Mouse (Mus musculus) embryonic facial prominence, embryonic 12.5 days (tissue): ENCODE results near the gene 4931406P16Rik. TPM values are rescaled to one million over a fixed set of nuclear protein-coding genes. Genes with fewer than 3 reads are reported as not detected.

Experiments used
- ATAC-seq: fragments of 200-750 bp; cut with Nextera tagmentation; 2 replicates; pipeline ENCODE4 v1.8.0; 2017; ENCODE audit not compliant: insufficient number of reproducible peaks, insufficient read depth, low FRiP score, low TSS enrichment
- H3K27ac ChIP-seq: fragments of 300-500 bp; sonication (generic); 2 replicates; pipeline ENCODE4 v1.5.1; 2016; ENCODE audit warnings: mild to moderate bottlenecking
- H3K27me3 ChIP-seq: fragments of 300-500 bp; sonication (generic); 2 replicates; pipeline ENCODE4 v1.6.1; 2016; ENCODE audit warnings: mild to moderate bottlenecking, moderate library complexity
- H3K36me3 ChIP-seq: fragments of 300-500 bp; sonication (generic); 2 replicates; pipeline ENCODE4 v1.6.1; 2016; ENCODE audit warnings: mild to moderate bottlenecking
- H3K4me1 ChIP-seq: fragments of 300-500 bp; sonication (generic); 2 replicates; pipeline ENCODE4 v1.6.1; 2016
- H3K4me2 ChIP-seq: fragments of 300-500 bp; sonication (generic); replicated peaks from 2 replicates; pipeline ENCODE4 v1.6.1; 2016; ENCODE audit warnings: mild to moderate bottlenecking, moderate library complexity
- H3K4me3 ChIP-seq: fragments of 300-500 bp; sonication (generic); 2 replicates; pipeline ENCODE4 v1.5.1; 2016; ENCODE audit warnings: mild to moderate bottlenecking
- H3K9ac ChIP-seq: fragments of 300-500 bp; sonication (generic); 2 replicates; pipeline ENCODE4 v1.6.1; 2016; ENCODE audit warnings: mild to moderate bottlenecking, moderate library complexity
- H3K9me3 ChIP-seq: fragments of 300-500 bp; sonication (generic); 2 replicates; pipeline ENCODE4 v1.6.1; 2016; ENCODE audit warnings: mild to moderate bottlenecking, moderate library complexity
- WGBS: fragments of 180-500 bp; shearing (Covaris S2); methylation state at CpG from one replicate; pipeline ENCODE4 v1.1.7; 2016; 5-methylcytosine and 5-hydroxymethylcytosine counted together
- polyA plus RNA-seq: library from polyadenylated mRNA; unstranded; fragments of >200 nt; fragmentation: Nextera tagmentation; extraction: Ambion mirVana; gene quantifications from 2 replicates; pipeline ENCODE4 v1.2.1, GENCODE M21; 2016

The 4931406P16Rik gene
- polyA plus RNA-seq, 1 experiment from 2014 or later = 26.3 TPM

DNA sequence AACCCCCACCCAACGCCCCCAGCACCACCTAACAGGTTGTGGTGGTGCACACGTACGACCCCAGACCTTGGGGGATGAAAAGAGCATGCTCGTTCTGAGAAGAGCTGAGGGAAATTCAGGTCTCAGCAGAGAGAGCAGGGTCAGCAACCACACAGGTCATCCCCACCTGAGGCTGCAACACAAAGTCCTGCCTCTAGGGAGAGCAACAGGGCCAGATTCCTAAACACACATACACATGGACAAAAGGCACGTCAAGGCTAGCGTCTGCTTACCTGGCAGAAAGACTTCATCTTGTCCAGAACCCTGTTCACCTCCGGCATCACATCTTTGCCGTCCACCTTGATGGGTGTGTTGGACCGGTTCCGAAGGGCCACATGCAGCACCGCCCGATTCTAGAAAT lies 86.5 kb downstream of the 4931406P16Rik start:
- 93% methylated on average over 12 of the region's 12 CpGs for WGBS
- Histone ChIP-seq H3K4me1 (peaks cover 17% of the 10 kb centered on the region), H3K4me2 (no peak overlapping the region), H3K36me3 (peaks cover 59% of the 10 kb centered on the region), H3K27me3 (no peaks in the 10 kb centered on the region), H3K27ac (no peak overlapping the region), H3K4me3 (no peak overlapping the region), H3K9ac (no peak overlapping the region), H3K9me3 (no peaks in the 10 kb centered on the region)
- ATAC-seq = no peak

DNA sequence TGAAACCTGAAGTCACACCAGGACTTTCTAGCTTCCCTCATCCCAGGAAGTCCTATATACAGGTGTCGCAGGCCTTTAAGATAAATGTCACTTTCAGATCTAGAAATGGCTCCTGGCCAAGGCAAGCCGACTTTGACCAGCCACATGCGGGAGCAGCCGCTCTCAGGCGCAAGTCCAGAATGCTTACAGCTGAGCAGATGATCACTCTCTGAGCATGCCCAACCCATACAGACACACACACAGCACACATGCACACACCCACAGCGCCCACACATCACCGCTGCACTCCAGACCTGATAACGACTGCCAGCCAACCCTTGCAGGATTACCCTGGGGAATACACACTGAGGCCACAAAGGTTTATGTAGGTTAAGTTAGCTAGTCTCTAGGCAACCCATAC lies 87.3 kb downstream of the 4931406P16Rik start:
- H3K9ac ChIP-seq = no peak overlapping the region
- 88% methylated on average over 8 of the region's 8 CpGs for WGBS
- no peak overlapping the region for H3K4me3 ChIP-seq
- no peak overlapping the region for H3K4me2 ChIP-seq
- peaks cover 17% of the 10 kb centered on the region for H3K4me1 ChIP-seq
- H3K9me3 ChIP-seq = no peaks in the 10 kb centered on the region
- ATAC-seq = no peak
- H3K36me3 ChIP-seq = peaks cover 66% of the 10 kb centered on the region
- no peaks in the 10 kb centered on the region for H3K27me3 ChIP-seq
- no peak overlapping the region for H3K27ac ChIP-seq

- Histone ChIP-seq H3K4me1 (peaks cover 15% of the 10 kb centered on the region), H3K36me3 (peaks cover 83% of the 10 kb centered on the region), H3K4me3 (no peak overlapping the region), H3K9ac (no peak overlapping the region), H3K4me2 (no peak overlapping the region), H3K9me3 (no peaks in the 10 kb centered on the region), H3K27ac (no peak overlapping the region), H3K27me3 (no peaks in the 10 kb centered on the region)
- no peak for ATAC-seq
- 94% methylated on average over 6 of the region's 6 CpGs for WGBS
Observed at GRCm38 (mm10) chr7:34224308-34224707, 89.0 kb downstream of the 4931406P16Rik start.

GRCm38 (mm10) chr7:34222340-34222739 lies 91.0 kb downstream of the 4931406P16Rik start:
- ATAC-seq = no peak
- Histone ChIP-seq H3K9me3 (no peaks in the 10 kb centered on the region), H3K27me3 (no peaks in the 10 kb centered on the region), H3K9ac (no peak overlapping the region), H3K4me3 (no peak overlapping the region), H3K36me3 (peaks cover 95% of the 10 kb centered on the region), H3K4me1 (no peaks in the 10 kb centered on the region), H3K27ac (no peak overlapping the region), H3K4me2 (no peak overlapping the region)
- 89% methylated on average over 10 of the region's 10 CpGs for WGBS

DNA sequence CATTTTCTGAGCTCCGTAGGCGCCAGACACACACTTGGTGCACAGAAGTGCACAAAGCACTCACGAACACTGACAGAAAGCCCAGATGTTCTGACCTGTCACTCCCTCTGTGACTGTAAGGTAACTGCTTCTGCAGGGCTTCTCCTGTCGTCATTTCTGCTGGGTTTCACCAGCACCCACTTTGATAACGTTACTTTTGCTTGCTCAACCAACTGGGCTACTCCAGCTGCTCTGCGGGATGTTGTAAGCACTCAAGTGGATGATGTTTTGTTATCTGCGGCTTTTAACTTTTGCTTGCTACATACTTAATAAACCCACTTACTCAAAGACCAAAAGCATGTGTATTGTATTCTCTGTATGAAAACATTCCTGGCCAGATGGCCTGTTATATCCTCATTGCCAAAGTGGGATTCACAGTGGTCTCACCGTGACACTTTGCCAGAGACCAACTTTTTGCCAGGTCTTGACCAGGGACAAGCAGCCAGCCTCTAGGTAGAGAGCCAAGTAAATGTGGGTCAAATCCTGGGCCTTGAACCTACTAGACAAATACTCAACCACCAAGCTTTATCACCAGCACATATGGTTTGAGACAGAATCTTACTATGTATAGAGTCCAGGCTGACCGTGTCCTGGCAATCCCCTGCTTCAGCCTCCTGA lies 91.6 kb downstream of the 4931406P16Rik start:
- Histone ChIP-seq H3K4me2 (no peak overlapping the region), H3K9ac (no peak overlapping the region), H3K9me3 (no peaks in the 10 kb centered on the region), H3K27ac (no peak overlapping the region), H3K27me3 (no peaks in the 10 kb centered on the region), H3K4me1 (no peaks in the 10 kb centered on the region), H3K36me3 (peaks cover 95% of the 10 kb centered on the region), H3K4me3 (no peak overlapping the region)
- ATAC-seq = no peak
- 89% methylated on average over 9 of the region's 9 CpGs for WGBS

DNA sequence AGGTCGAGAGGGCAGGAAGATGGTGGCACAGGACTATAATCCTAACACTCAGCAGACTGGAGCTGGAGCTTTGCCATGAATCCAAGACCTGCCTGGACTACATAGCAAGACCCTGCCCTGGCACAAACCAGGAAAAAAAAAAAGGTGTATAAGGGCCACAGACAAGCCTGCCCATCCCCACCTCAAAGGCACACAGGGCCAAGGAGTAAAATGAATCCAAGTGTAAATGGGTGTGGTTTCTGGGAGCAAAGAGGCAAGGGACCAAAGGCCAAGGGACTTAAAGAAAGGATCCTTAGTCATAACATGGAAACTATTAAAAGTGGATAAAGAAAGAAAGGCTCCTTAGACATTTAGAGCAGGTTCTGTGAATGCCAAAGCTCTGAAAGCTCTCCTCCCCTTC lies 94.9 kb downstream of the 4931406P16Rik start:
- ATAC-seq = no peak
- Histone ChIP-seq H3K36me3 (peaks cover 97% of the 10 kb centered on the region), H3K9ac (no peak overlapping the region), H3K27ac (no peak overlapping the region), H3K27me3 (no peaks in the 10 kb centered on the region), H3K4me1 (no peaks in the 10 kb centered on the region), H3K4me3 (no peak overlapping the region), H3K4me2 (no peak overlapping the region), H3K9me3 (no peaks in the 10 kb centered on the region)
- 87% methylated on average over 1 of the region's 1 CpGs for WGBS

- Histone ChIP-seq H3K9ac (no peak overlapping the region), H3K9me3 (no peaks in the 10 kb centered on the region), H3K4me3 (no peak overlapping the region), H3K36me3 (peaks cover 97% of the 10 kb centered on the region), H3K27ac (no peak overlapping the region), H3K4me1 (no peaks in the 10 kb centered on the region), H3K4me2 (no peak overlapping the region), H3K27me3 (no peaks in the 10 kb centered on the region)
- no peak for ATAC-seq
- 90% methylated on average over 10 of the region's 10 CpGs for WGBS
Observed at GRCm38 (mm10) chr7:34216474-34216873, 96.9 kb downstream of the 4931406P16Rik start.

GRCm38 (mm10) chr7:34215481-34215880 lies 97.9 kb downstream of the 4931406P16Rik start:
- H3K27me3 ChIP-seq = no peaks in the 10 kb centered on the region
- H3K27ac ChIP-seq = no peak overlapping the region
- ATAC-seq = no peak
- no peaks in the 10 kb centered on the region for H3K9me3 ChIP-seq
- no peak overlapping the region for H3K9ac ChIP-seq
- 77% methylated on average over 9 of the region's 9 CpGs for WGBS
- H3K4me2 ChIP-seq = no peak overlapping the region
- H3K36me3 ChIP-seq = peaks cover 97% of the 10 kb centered on the region
- no peak overlapping the region for H3K4me3 ChIP-seq
- no peaks in the 10 kb centered on the region for H3K4me1 ChIP-seq

DNA sequence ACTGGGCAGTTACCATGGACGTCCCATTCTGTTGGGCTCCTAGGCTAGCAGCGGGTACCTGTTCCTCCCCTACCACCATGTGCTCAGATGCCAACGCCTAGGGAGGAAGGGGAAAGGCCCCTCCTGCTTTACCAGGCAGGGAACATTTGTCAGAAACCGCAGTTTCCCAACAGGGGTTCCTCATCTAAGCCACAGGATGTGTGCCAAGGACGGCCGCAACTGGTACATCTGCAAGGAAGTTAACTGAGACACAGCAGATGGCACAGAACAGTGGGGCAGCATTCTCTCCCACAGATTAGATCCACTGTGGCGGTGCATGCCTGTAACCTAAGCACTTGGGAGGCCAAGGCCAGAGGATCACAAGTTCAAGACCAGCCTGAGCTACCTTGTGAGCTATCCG lies 98.7 kb downstream of the 4931406P16Rik start:
- Histone ChIP-seq H3K36me3 (peaks cover 98% of the 10 kb centered on the region), H3K27ac (no peak overlapping the region), H3K9ac (no peak overlapping the region), H3K4me3 (no peak overlapping the region), H3K9me3 (no peaks in the 10 kb centered on the region), H3K27me3 (no peaks in the 10 kb centered on the region), H3K4me2 (no peak overlapping the region), H3K4me1 (no peaks in the 10 kb centered on the region)
- whole genome bisulfite sequencing = 94% methylated on average over 8 of the region's 8 CpGs
- ATAC-seq = no peak

DNA sequence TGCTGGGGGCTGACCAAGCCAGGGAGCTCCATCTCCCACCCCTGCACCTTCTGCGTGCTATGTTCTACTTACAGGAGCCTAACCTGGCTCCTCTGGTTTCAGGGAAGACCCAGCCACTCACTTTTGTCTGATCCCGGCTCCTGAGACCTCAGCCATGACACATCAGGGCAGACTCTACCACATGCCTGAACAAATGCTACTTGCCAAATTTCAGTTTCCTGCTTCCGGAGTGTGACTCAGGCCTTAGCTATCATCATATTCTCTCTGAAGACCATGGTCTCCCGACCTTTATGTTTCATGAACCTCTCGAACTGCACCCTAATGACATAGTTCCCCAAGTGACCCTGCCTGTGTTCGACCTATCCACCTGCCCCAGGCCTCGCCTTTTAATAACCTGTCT lies 100.1 kb downstream of the 4931406P16Rik start:
- H3K27ac ChIP-seq = no peak overlapping the region
- no peaks in the 10 kb centered on the region for H3K27me3 ChIP-seq
- H3K4me1 ChIP-seq = no peaks in the 10 kb centered on the region
- no peak overlapping the region for H3K4me2 ChIP-seq
- no peak overlapping the region for H3K4me3 ChIP-seq
- WGBS = 92% methylated on average over 7 of the region's 7 CpGs
- no peak overlapping the region for H3K9ac ChIP-seq
- H3K9me3 ChIP-seq = no peaks in the 10 kb centered on the region
- no peak for ATAC-seq
- peaks cover 98% of the 10 kb centered on the region for H3K36me3 ChIP-seq

DNA sequence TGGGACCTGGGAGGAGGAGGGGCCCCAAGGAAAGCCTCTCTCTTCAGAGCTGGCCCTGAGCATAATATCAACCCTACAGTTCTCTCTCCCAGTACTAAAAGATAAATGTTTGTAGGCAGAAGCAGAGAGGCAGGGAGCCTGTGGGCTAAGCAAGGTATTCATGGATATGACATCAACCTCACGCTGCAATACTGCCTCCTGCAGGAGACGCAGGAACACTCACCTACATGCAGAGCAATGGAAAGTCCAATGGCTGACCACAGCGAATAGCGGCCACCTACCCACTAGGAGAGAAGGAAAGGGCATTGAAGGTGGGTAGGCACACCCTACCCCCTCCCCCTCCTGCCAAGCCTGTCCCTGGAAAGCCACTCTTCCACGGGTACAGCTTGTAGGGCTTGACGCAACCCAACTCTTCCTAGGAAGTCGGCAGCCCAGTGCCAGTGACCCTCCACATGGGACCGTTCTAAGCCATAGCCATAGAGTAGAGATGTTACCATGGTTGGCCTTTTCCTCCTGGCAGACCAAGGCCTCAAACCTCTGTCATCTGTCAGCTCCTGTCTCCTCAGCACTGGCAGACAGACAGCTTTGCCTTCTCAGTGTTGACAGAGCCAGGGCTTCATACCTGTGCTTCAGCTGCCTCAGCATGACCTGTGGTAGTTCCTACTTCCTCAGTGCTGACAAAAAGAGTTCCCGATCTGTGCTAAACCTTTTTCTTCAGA lies 105.2 kb downstream of the 4931406P16Rik start:
- Histone ChIP-seq H3K9ac (no peak overlapping the region), H3K4me3 (no peak overlapping the region), H3K27me3 (no peaks in the 10 kb centered on the region), H3K9me3 (no peaks in the 10 kb centered on the region), H3K27ac (no peak overlapping the region), H3K4me2 (no peak overlapping the region), H3K36me3 (peaks cover 98% of the 10 kb centered on the region), H3K4me1 (no peaks in the 10 kb centered on the region)
- WGBS = 93% methylated on average over 9 of the region's 9 CpGs
- no peak for ATAC-seq

DNA sequence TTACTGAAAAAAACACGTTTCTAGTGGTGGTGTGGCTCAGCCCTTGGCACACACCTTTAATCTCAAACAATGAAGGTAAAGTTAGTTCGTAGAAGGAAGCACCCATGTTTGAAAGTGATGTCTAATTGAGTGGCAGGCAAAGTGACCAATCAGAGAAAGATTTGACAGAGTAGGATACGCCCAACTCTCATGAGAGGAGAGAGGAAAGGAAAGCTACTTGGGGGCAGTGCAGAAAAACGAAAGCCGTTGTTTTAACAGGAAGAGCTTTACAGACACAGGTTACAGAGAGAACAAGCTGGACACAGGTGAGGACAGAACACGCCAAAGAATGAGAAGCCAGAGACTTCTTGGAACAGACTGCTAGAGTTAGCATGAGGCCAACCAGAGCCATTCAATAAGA lies 107.0 kb downstream of the 4931406P16Rik start:
- Histone ChIP-seq H3K9me3 (no peaks in the 10 kb centered on the region), H3K9ac (no peak overlapping the region), H3K27me3 (no peaks in the 10 kb centered on the region), H3K36me3 (peaks cover 98% of the 10 kb centered on the region), H3K4me1 (no peaks in the 10 kb centered on the region), H3K4me3 (no peak overlapping the region), H3K4me2 (no peak overlapping the region), H3K27ac (no peak overlapping the region)
- no peak for ATAC-seq
- 94% methylated on average over 6 of the region's 6 CpGs for WGBS
